Mouse (Mus musculus) kidney, adult 8-10 months (tissue): ENCODE measurements around the gene Ptprf.

Experiments used
- DNase-seq, 2 experiments: peaks; one replicate each; pipeline ENCODE4 v3.0.0; 2022

Gene Ptprf

DNA sequence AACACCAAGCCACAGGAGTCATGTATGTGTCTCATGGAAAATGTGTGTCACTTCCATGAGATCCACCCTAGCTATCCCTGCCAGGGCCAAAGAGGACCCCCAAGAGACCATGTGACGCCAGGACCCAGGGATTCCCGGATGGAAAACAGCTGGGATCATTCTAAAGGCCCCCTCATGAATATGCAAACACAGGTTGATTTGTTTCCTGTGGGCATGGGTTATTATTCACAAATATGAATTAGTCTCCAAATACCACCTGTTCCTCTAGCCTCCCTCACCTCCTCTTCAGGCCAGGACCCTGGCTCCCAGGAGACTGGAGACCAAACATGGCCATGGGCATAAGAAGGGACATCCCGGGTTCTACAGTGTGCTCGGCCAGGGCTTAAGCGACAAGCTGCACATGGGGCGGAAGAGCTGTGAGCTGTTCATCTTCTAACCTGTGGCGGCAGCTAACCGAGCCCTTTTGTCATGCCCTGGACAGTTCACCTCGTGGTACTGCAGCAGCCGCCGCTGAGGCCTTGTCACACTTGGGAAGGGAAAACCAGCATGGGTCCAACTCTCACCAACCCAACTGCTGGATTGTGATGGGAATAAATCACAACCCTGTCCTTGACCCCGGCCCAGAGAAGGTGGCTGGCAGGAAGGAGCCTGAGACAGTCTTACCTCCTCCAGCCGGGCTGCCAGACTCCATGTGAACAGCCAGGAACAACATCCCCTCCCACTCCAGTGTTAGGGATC is 9.6 kb downstream of the Ptprf start:
- no peak for DNase-seq

DNA sequence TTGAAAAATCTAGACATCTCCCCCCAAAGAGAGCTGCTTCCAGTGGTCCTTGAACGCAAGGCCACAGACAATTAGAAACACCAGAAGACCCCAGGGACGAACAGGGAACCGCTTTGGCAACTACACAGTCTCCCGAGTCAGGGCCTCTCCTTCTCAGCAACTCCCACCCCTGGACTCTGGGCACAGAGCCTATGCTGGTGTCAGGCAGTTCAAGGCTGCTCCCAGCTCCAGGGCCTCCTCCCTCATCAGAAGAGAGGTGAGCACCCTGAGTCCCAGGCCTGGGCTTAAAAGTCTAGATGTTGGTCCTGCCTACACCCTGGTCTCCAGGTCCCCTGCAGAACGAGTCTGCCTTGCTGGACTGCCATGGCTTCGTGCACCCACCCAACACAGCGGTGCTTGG is 10.7 kb downstream of the Ptprf start:
- DNase-seq = peak in 1 of 2 experiments; percentile 30

DNA sequence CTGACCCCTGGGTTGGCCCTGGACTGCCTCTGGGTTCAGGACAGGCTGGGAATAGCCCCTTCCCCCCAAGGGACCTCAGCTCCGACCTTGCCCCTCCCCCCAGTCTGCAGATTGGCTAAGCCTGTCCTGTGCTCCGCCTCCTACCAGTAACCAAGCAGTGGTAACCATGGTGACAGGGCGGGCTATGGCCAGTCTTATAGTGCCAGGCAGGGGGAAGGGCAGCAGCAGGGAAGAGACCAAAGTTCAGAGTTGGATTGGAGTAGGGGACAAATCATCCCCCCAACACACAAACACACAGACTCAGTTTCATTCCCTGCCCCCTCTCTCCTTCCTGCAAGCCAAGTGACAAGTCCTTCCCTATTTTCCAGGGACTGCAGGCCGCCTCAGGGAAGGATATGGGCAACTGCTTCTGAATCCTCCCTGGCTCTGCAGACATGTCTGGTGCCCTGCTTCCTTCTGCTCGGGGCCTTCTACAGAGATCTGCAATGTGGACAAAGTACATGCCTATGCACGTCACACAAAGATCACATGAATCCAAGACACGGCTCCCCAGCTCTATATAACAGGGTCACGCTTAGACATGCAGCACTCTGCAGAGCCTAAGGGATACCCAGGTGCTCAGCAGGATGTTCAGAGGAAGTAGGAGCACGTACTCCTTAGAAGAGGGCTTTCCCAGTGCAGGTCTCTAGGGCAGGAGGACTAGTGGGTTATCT is 14.5 kb downstream of the Ptprf start:
- DNase-seq = peak; percentile 93 to 95

DNA sequence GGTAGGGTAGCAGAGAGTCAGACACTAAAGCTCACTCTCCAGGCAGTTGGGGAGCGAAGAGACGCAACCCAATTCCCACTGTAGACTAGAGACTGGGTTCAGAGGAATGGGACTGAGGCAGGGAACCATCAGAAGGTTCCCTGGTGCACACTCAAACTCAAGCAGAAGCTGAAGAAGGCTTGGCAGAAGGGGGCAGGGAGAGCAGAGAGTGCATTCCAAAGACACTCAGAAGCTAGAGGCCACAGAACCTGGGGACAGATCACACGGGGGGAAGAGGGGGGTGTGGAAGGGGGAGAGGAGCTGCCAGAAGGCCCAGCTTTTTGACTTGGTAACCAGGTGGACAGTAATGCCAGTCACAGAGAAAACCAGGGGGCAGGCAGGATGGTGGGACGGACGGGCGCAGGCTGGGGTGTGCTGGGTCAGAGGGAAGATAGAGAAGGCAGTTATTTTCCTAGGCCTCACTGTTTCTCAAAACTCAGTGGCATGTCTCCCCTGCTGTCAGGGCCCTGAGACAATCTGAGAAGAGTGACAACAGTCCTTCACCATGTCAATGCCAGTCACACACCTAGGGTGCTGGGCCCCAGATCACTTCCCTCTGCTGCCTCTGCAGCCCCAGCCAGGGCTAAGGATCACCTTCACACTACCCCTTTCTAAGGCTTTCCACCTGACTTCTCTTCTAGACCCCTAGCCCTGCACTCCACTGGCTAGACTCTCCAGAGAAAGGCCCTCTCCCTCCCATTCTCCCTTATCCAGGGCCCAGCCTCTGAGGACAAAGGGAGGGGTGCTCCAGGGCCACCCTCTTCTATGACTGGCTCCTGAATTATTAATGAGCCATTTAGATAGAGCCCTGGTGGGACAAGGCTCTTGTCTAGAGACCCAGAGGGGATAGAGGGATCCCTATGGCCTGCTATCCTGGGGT is 15.3 kb downstream of the Ptprf start:
- DNase-seq = no peak

DNA sequence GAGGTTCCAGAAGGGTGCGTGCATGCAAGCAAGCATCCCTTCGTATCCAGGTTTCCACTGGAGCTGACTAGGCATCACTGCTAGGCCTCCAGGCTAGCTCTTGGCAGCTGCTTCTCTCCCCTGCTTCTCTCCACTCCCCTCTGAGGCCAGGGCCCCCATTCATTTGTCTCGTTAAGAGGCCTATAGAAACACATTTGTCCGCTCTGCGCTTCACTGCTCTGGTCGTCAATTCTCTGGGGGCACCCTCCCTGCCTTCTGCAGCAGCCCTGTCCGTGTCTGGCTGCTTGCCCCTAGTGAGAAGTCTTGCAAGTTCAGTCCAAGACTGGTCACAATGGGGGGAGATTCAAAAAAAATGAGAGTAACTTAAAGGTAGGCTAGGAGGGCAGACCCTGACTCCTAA is 16.7 kb downstream of the Ptprf start:
- no peak for DNase-seq

- no peak for DNase-seq
These were observed 17.2 kb downstream of the Ptprf start for GRCm38 (mm10) chr4:118273998-118274397.

DNA sequence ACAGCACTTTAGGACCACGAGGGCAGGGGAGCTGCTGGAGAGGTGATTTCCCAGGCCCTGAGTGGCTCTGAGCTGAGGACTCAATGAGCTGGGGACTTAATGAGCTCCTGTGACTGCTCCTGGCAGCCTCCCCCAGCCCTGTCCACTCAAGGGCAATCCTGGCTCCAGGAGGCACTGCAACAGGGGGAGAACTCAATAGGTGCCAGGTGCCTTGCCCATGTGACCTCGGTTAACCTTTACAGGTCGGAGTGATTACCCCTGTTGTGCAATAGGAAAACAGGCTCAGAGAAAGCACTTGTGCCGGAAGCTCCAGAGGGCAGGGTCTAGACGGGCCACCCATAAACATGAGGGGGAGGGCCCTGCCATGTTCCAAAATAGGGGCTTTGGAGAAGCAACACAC is 17.7 kb downstream of the Ptprf start:
- DNase-seq = peak; percentile 87 to 96

DNA sequence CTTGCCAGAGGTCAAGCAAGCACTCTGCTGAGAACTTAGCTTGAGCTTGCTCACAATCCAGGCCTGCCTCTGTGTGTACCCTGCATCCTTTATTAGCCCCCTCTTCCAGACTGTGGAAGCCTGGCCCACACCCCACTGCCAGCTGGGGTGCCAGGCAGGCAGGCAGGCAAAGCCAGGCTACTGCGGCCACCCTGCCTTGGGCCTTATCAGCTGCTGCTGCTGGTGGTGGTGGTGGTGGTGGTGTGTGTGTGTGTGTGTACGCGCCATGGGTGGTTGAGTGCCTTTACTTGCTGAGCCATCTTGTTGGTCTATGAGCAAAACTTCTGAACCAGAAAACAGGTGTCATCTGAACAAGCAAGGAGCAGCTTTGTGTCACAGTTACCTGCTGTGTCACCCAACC is 18.3 kb downstream of the Ptprf start:
- no peak for DNase-seq

- DNase-seq = peak; percentile 94 to 97
These were observed 18.9 kb downstream of the Ptprf start for GRCm38 (mm10) chr4:118272258-118272657.

- no peak for DNase-seq
These were observed 19.6 kb downstream of the Ptprf start for GRCm38 (mm10) chr4:118271556-118272074.

DNA sequence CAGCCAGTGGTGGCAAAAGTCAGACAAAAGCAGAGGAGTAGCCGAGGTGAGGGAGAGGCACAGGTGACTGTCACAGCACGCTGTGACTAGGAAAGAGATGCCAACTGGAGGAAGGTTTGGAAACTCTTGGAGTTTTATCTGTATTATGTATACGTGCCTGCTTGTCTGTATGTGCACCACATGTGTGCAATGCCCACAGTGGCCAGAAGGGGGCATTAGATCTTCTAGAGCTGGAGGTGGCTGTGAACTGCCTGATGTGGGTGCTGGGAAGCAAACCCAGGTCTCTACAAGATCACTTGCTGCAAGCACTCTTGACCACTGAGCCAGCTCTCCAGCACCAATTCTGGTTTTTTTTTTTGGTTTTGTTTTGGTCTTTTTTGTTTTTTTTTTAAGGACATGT is 20.5 kb downstream of the Ptprf start:
- DNase-seq = peak in 1 of 2 experiments; percentile 45

GRCm38 (mm10) chr4:118269999-118270398 is 21.2 kb downstream of the Ptprf start:
- peak; percentile 78 to 83 for DNase-seq

- no peak for DNase-seq
These were observed 22.6 kb downstream of the Ptprf start for GRCm38 (mm10) chr4:118268429-118269212.

DNA sequence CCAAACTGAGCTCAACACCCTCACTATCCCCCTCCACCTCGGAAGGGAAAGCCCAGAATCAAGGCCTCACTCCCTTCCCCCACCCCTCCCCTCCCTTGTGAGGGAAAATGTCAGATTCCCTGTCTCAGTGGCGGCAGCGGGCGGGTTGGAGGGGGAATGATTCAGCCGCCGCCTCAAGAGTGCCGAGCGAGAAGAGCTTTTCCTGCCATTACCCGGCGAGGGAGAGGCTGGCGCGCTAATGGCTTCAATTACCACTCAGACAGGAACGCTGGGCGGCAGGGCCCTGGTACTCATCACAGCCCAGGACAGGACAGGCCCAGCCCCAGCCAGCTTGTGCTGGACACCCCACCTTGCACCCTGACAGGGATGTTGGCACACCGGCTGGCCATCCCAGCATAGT is 25.6 kb downstream of the Ptprf start:
- no peak for DNase-seq

GRCm38 (mm10) chr4:118261771-118262473 is 29.3 kb downstream of the Ptprf start:
- no peak for DNase-seq

- no peak for DNase-seq
These were observed 29.9 kb downstream of the Ptprf start for GRCm38 (mm10) chr4:118261291-118261690.

- peak; percentile 52 to 76 for DNase-seq
These were observed 30.5 kb downstream of the Ptprf start for GRCm38 (mm10) chr4:118260551-118261267.

DNA sequence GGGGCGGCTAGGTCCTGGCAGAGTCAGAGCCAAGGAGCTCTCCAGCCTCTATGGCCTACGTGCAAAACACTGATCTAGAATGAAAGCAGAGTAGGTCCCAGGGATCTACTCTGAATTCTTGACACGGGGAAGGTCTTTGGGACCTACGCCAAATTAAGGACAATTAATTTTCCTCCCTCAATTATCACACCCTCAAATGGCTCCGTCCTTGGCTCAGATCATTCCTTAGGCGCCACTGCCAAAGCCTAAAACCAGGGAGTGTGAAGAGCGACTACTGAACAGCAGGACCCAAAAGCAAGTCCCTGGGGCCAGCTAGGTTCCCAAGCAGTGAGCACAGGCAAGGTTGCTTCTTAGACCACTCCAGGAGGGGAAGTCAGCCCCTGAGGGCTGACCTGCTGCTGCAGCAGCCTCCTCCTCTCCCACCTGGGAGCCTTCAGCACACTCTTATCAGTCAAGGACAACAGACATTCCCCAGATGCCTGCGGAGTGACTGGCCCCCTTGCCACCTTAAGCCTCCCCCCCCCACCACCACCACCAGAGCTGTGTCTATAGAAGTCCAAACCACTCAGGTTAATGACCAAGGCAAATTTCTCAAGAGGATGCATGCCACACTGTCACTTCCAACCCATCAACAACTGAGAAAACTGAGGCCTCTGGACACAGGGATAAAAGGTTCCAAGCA is 31.3 kb downstream of the Ptprf start:
- DNase-seq = no peak

- peak; percentile 58 to 71 for DNase-seq
These were observed 33.2 kb downstream of the Ptprf start for GRCm38 (mm10) chr4:118257977-118258376.

DNA sequence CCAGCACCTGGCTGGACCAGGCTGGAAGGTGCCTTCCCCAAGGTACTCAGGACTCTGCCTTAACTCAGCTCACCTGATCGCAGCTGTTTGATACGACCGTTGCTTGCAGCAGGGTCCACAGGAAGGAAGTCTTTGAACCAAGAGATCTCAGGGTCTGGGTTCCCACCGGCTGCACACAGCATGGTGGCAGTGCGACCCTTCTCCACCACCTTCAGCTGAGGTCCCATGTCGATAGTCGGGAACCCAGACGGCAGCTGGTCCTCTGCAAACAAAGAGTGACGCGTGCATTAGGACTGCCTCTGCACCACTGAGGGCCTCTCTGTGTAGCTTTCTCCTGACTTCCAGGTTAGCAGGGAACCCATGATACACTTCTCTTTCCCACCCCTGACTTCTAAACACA is 33.8 kb downstream of the Ptprf start:
- DNase-seq = no peak
